In the genomic region with DNA sequence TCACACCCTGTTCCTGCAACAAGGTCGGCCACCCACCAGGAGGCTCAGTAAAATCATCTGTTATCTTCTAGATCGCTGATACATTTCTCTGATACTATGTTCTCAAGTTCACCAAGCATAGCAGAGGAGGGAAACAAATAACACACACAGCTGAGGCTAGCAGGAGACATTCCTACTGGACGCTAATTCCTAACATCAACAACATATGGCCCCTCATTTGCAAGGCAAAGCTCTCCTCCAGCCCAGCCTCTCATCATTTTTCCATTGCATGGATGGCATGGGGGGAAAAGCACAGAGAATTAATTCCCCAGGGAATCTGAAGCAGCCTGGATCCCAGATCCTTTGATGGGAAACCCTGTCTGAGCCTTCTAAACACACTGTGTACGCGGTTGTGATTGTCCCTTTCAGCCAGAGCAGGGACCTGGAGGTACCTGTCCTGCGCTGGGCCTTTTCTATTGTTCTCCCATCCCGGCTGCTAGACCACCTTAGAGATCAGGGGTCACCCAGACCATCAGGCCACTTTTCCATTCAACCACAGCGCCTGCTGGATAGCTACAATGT, we compare ENCODE assay signal across 15 mouse cellular contexts. TPM values are rescaled to one million over a fixed set of nuclear protein-coding genes. Genes with fewer than 3 reads are reported as not detected.
"Had no signal": no experiment of that assay in that cellular context is flagged by ENCODE, and none has a peak within 500 bp of the region (broad histone marks: within the 10 kb centered on the region; RNA-seq: fewer than 3 reads in every experiment).

No protein-coding gene starts in this region.

- H3K27ac ChIP-seq: left cerebral cortex, adult 2 months; limb, embryonic 10.5 days; liver, embryonic 15.5 days had no signal

- H3K9ac ChIP-seq: liver, embryonic 15.5 days had no signal

- DNase-seq: kidney, postnatal 10 days; kidney, postnatal 4 days; lung, adult 2 months; lung, postnatal 36 days; right cerebral cortex, postnatal 25 days; thymus, adult 18-20 months; thymus, postnatal 14 days had no signal

- H3K27me3 ChIP-seq: liver, embryonic 15.5 days had no signal

- H3K9me3 ChIP-seq: limb, embryonic 10.5 days; liver, embryonic 15.5 days had no signal

- H3K4me1 ChIP-seq: limb, embryonic 10.5 days had no signal

- H3K4me3 ChIP-seq: left cerebral cortex, adult 2 months; limb, embryonic 10.5 days; liver, embryonic 15.5 days had no signal

- ATAC-seq: intestine, postnatal 0 days; lung, postnatal 0 days had no signal

- H3K4me2 ChIP-seq: liver, embryonic 11.5 days; liver, embryonic 15.5 days had no signal

- H3K36me3 ChIP-seq: limb, embryonic 10.5 days; liver, embryonic 15.5 days had no signal

RNA-seq across cellular contexts. Expression of a gene that starts 27.2 kb away (rescaled TPM):
- total RNA-seq: layer of hippocampus, postnatal 25 days; left cerebral cortex, adult 2 months; left cerebral cortex, postnatal 14 days had no signal
